Mouse (Mus musculus) MEL (cell line): ENCODE data around the gene Paqr4.
A peak's percentile ranks its signal among the peaks of the same experiment; 100 is the strongest.

Experiments
- CTCF ChIP-seq, 3 experiments: IDR thresholded peaks in 2 of 3; conservative IDR thresholded peaks in 1 of 3; 2 replicates each; pipeline ENCODE4 v1.5.1; 2011 to 2012; ENCODE audit warnings: low read length in 3 of 3, low read depth in 2 of 3, mild to moderate bottlenecking in 2 of 3, improper control_type of control experiment in 1 of 3, inconsistent platforms in 1 of 3, mixed read lengths in 1 of 3, moderate library complexity in 1 of 3; ENCODE audit not compliant: control insufficient read depth in 1 of 3, insufficient read depth in 1 of 3, poor library complexity in 1 of 3, severe bottlenecking in 1 of 3
- ELF1 ChIP-seq: IDR thresholded peaks from 2 replicates; pipeline ENCODE4 v1.6.1; 2014; ENCODE audit warnings: low read depth, mild to moderate bottlenecking, inconsistent platforms, low read length, improper control_type of control experiment, moderate library complexity
- EP300 ChIP-seq, 2 experiments: IDR thresholded peaks; 2 replicates each; pipeline ENCODE4 v1.6.1; 2011; ENCODE audit warnings: improper control_type of control experiment in 2 of 2, low read length in 2 of 2, low read depth in 1 of 2, mild to moderate bottlenecking in 1 of 2
- MAZ ChIP-seq: IDR thresholded peaks from 2 replicates; pipeline ENCODE4 v1.6.1; 2012; ENCODE audit warnings: low read depth, mild to moderate bottlenecking, inconsistent platforms, low read length, improper control_type of control experiment
- POLR2A ChIP-seq, 2 experiments: IDR thresholded peaks; 2 replicates each; pipeline ENCODE4 v1.6.1; 2011 to 2012; ENCODE audit warnings: low read length in 2 of 2, mild to moderate bottlenecking in 2 of 2, control low read depth in 1 of 2, improper control_type of control experiment in 1 of 2, low read depth in 1 of 2, moderate library complexity in 1 of 2; ENCODE audit not compliant: control insufficient read depth in 1 of 2, insufficient read depth in 1 of 2, poor library complexity in 1 of 2
- TAL1 ChIP-seq: IDR thresholded peaks from 2 replicates; pipeline ENCODE4 v1.6.1; 2012; ENCODE audit warnings: mild to moderate bottlenecking, inconsistent platforms, low read length, moderate library complexity, mixed read lengths

- no peak for TF ChIP-seq MAZ
- no peak for TF ChIP-seq EP300 (IDR thresholded peaks at IDR 0.05; ENCODE audit: low read depth in 1 of 2, low read length in 2 of 2)
- peak; percentile 17 to 39 (median 24); a peak in 3 of 6 replicates for TF ChIP-seq CTCF (IDR thresholded peaks at IDR 0.05 in 2 of 3, conservative IDR thresholded peaks at IDR 0.05 in 1 of 3; ENCODE audit: control insufficient read depth in 1 of 3, insufficient read depth in 1 of 3, low read depth in 2 of 3, low read length in 3 of 3, poor library complexity in 1 of 3, severe bottlenecking in 1 of 3)
- TF ChIP-seq POLR2A (IDR thresholded peaks at IDR 0.05; ENCODE audit: control insufficient read depth in 1 of 2, insufficient read depth in 1 of 2, low read depth in 1 of 2, low read length in 2 of 2, poor library complexity in 1 of 2): no peak
- no peak for TF ChIP-seq TAL1
- no peak for TF ChIP-seq ELF1
Observed at GRCm38 (mm10) chr17:23774090-23774489, 33.4 kb upstream of the Paqr4 start.
